In the genomic region with DNA sequence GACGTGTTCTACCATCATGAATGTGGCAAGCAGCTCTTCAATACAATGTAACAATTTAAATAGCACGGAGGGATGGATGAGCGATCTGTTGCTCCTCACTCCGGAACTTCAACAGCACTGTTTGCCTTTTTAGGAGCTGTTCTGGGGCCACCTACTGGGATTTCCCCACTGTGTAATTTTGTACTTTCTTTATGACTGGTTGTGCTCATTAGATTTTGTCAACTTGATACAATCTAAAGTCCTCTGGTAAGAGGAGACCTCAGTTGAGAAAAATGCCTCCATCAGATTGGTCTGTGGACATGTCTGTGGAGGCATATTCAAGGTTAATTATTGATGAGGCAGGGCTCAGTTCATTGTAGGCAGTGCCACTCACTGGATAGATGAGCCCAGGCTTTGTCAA, we compare ENCODE assay signal across 28 mouse cellular contexts. TPM values are rescaled to one million over a fixed set of nuclear protein-coding genes. Genes with fewer than 3 reads are reported as not detected.
DNase-seq lines count a peak whose midpoint lies in the region; ATAC-seq and TF ChIP-seq lines count a peak whose summit lies in the region.
"Had no signal": no experiment of that assay in that cellular context is flagged by ENCODE, and none has a peak within 500 bp of the region (broad histone marks: within the 10 kb centered on the region; RNA-seq: fewer than 3 reads in every experiment).

No protein-coding gene starts in this region.

- no peaks in the 10 kb centered on the region for H3K36me3 ChIP-seq in CH12.LX (replicated peaks in 1 of 2; ENCODE audit: control insufficient read depth in 1 of 2, insufficient read depth in 1 of 2, low read length in 1 of 2)
- H3K36me3 ChIP-seq: embryonic facial prominence, embryonic 10.5 days; embryonic facial prominence, embryonic 12.5 days; forebrain, embryonic 15.5 days had no signal

- TF ChIP-seq EP300 in CH12.LX (IDR thresholded peaks at IDR 0.05; ENCODE audit: low read length) = peak; percentile 99

- H3K27ac ChIP-seq in CH12.LX (ENCODE audit: insufficient read depth, low read depth) = peak overlapping the region; percentile 72
- H3K27ac ChIP-seq: embryonic facial prominence, embryonic 10.5 days; embryonic facial prominence, embryonic 12.5 days; forebrain, embryonic 13.5 days; forebrain, embryonic 15.5 days had no signal

- peaks cover 12% of the 10 kb centered on the region for H3K9me3 ChIP-seq in CH12.LX (replicated peaks; ENCODE audit: low read length)
- H3K9me3 ChIP-seq: embryonic facial prominence, embryonic 10.5 days; embryonic facial prominence, embryonic 12.5 days; forebrain, embryonic 13.5 days; forebrain, embryonic 15.5 days had no signal

- DNase-seq in A20 (ENCODE audit: low read depth, low spot score) (peak; percentile 76), CH12.LX (ENCODE audit: extremely low read depth) (peak; percentile 89)
- peak; percentile 34 for DNase-seq in CD4-positive, CD25-positive, alpha-beta regulatory T cell, adult 2 months (ENCODE audit: low read depth, low spot score)
- DNase-seq in induced T-regulatory cell, adult 2 months (ENCODE audit: low read depth) = peak; percentile 74
- DNase-seq in neural tube, embryonic 10.5 days (ENCODE audit: extremely low spot score, low spot score) = no peak
- DNase-seq in left cerebral cortex, adult 18-20 months (ENCODE audit: low spot score in 2 of 2) = no peak
- no peak for DNase-seq in gastrocnemius, postnatal 10 days
- DNase-seq: adrenal gland, adult 8-10 months; adrenal gland, postnatal 14 days; adrenal gland, postnatal 36 days; cerebellum, adult 11-12 months; cerebellum, adult 2 months; cerebellum, adult 9-10 months; cerebellum, postnatal 10 days; cerebellum, postnatal 25 days; forebrain, postnatal 0 days had no signal

- H3K4me3 ChIP-seq in CH12.LX (replicated peaks in 1 of 3; ENCODE audit: low read depth in 2 of 3, low read length in 2 of 3, poor library complexity in 1 of 3) = no peak overlapping the region
- H3K4me3 ChIP-seq: embryonic facial prominence, embryonic 10.5 days; embryonic facial prominence, embryonic 12.5 days; forebrain, embryonic 13.5 days; forebrain, embryonic 15.5 days had no signal

- no peak for TF ChIP-seq POLR2A in CH12.LX (IDR thresholded peaks at IDR 0.05; ENCODE audit: low read depth, low read length)

- ATAC-seq in megakaryocyte, adult 5-6 weeks (ENCODE audit: poor library complexity, severe bottlenecking) = no peak
- ATAC-seq: forebrain, embryonic 13.5 days; forebrain, embryonic 15.5 days; forebrain, postnatal 0 days had no signal

- in situ Hi-C loops in CH12.LX (cut with MboI; ENCODE audit: low pct_ligation_motif_present, low pct_unique_long_range_greater_than_20kb, low sequenced_read_pairs) = no loop called here

- H3K4me1 ChIP-seq in CH12.LX (ENCODE audit: control insufficient read depth in 1 of 2, insufficient read depth in 2 of 2) = peaks cover 9 to 19% of the 10 kb centered on the region in 2 experiments; a peak in 3 of 4 replicates
- H3K4me1 ChIP-seq: embryonic facial prominence, embryonic 10.5 days; embryonic facial prominence, embryonic 12.5 days; forebrain, embryonic 13.5 days; forebrain, embryonic 15.5 days had no signal

- H3K79me2 ChIP-seq in CH12.LX (replicated peaks; ENCODE audit: control insufficient read depth, extremely low read depth, insufficient read depth, poor library complexity, severe bottlenecking) = no peaks in the 10 kb centered on the region

- no peak; the same call in none of the 2 replicates for TF ChIP-seq RAD21 in CH12.LX (IDR thresholded peaks at IDR 0.05; ENCODE audit: low read depth, low read length)

- peak overlapping the region; percentile 46 for H3K4me2 ChIP-seq in CH12.LX (ENCODE audit: insufficient read depth, low read depth, poor library complexity, severe bottlenecking)
- H3K4me2 ChIP-seq: embryonic facial prominence, embryonic 12.5 days; forebrain, embryonic 13.5 days; forebrain, embryonic 15.5 days had no signal

- no peak overlapping the region for H3K9ac ChIP-seq in CH12.LX (ENCODE audit: insufficient read depth, low read depth)
- H3K9ac ChIP-seq: embryonic facial prominence, embryonic 12.5 days; forebrain, embryonic 13.5 days; forebrain, embryonic 15.5 days; forebrain, postnatal 0 days had no signal

- no peak for TF ChIP-seq CTCF in CH12.LX (conservative IDR thresholded peaks at IDR 0.05 in 1 of 2, IDR thresholded peaks at IDR 0.05 in 1 of 2; ENCODE audit: low read depth in 2 of 2, low read length in 2 of 2)

- dilution Hi-C loops in CH12.LX (cut with MboI; ENCODE audit: extremely low pct_ligation_motif_present, extremely low pct_unique_long_range_greater_than_20kb, low sequenced_read_pairs) = no loop called here

- H3K27me3 ChIP-seq in CH12.LX (replicated peaks) = no peaks in the 10 kb centered on the region
- H3K27me3 ChIP-seq: embryonic facial prominence, embryonic 12.5 days; forebrain, embryonic 13.5 days; forebrain, embryonic 15.5 days had no signal

TF ChIP-seq in CH12.LX, 34 proteins besides CTCF, POLR2A, EP300 and RAD21 (continues in another document):
- no peak for TF ChIP-seq CHD1 (IDR thresholded peaks at IDR 0.05; ENCODE audit: low read depth, low read length)
- peak; percentile 99 for TF ChIP-seq JUN (IDR thresholded peaks at IDR 0.05; ENCODE audit: insufficient read depth, low read depth, low read length)
- no peak for TF ChIP-seq KAT2A (IDR thresholded peaks at IDR 0.05; ENCODE audit: insufficient replicate concordance, low read length)
- no peak for TF ChIP-seq PAX5 (IDR thresholded peaks at IDR 0.05; ENCODE audit: low read length)
- TF ChIP-seq SIN3A (IDR thresholded peaks at IDR 0.05; ENCODE audit: low read length) = no peak
- peak; percentile 33; the same call in 1 of the 2 replicates for TF ChIP-seq MAFK (IDR thresholded peaks at IDR 0.05; ENCODE audit: insufficient replicate concordance, low read length)
- no peak for TF ChIP-seq MXI1 (IDR thresholded peaks at IDR 0.05; ENCODE audit: low read depth, low read length)
- no peak for TF ChIP-seq MYC (IDR thresholded peaks at IDR 0.05; ENCODE audit: low read depth, low read length)
- peak; percentile 100 for TF ChIP-seq JUND (conservative IDR thresholded peaks at IDR 0.05; ENCODE audit: low read depth, low read length)
- TF ChIP-seq HCFC1 (IDR thresholded peaks at IDR 0.05; ENCODE audit: low read depth, low read length) = no peak
- TF ChIP-seq POLR2AphosphoS2 (IDR thresholded peaks at IDR 0.05; ENCODE audit: low read depth, low read length) = no peak
- peak; percentile 68 for TF ChIP-seq TCF12 (IDR thresholded peaks at IDR 0.05; ENCODE audit: low read depth, low read length)
- TF ChIP-seq E2F4 (IDR thresholded peaks at IDR 0.05; ENCODE audit: insufficient replicate concordance, low read depth, low read length) = no peak
- TF ChIP-seq RCOR1 (conservative IDR thresholded peaks at IDR 0.05; ENCODE audit: low read depth, low read length) = peak; percentile 87; the same call in 1 of the 2 replicates
- TF ChIP-seq USF2 (conservative IDR thresholded peaks at IDR 0.05; ENCODE audit: low read depth, low read length) = no peak
- TF ChIP-seq ZC3H11A (IDR thresholded peaks at IDR 0.05; ENCODE audit: low read depth, low read length) = no peak
- no peak for TF ChIP-seq MAX (IDR thresholded peaks at IDR 0.05; ENCODE audit: low read length)
- peak; percentile 71 for TF ChIP-seq ETS1 (conservative IDR thresholded peaks at IDR 0.05; ENCODE audit: low read depth, low read length)
- TF ChIP-seq MEF2A (IDR thresholded peaks at IDR 0.05; ENCODE audit: borderline replicate concordance, low read depth, low read length) = peak; percentile 90
- no peak for TF ChIP-seq USF1 (IDR thresholded peaks at IDR 0.05; ENCODE audit: low read depth, low read length)
- 0 out of 2 replicates have a peak, but pooled peaks have one; percentile 29 for TF ChIP-seq ELF1 (IDR thresholded peaks at IDR 0.05; ENCODE audit: low read depth, low read length)
- no peak for TF ChIP-seq SMC3 (IDR thresholded peaks at IDR 0.05; ENCODE audit: low read depth, low read length)
- TF ChIP-seq IRF4 (IDR thresholded peaks at IDR 0.05; ENCODE audit: low read depth, low read length) = peak; percentile 100
- peak; percentile 76 for TF ChIP-seq CHD2 (IDR thresholded peaks at IDR 0.05; ENCODE audit: low read length)
- TF ChIP-seq ZNF384 (IDR thresholded peaks at IDR 0.05; ENCODE audit: low read depth, low read length) = no peak

RNA-seq across cellular contexts. Expression of gene Wfdc15b, which starts 10.6 kb away (rescaled TPM):
- total RNA-seq in CH12.LX (2012; rRNA removed) (not detected in 2 replicates), CH12.LX (2014; rRNA removed) (not detected in 2 replicates)
- not detected in 2 replicates for polyA plus RNA-seq in CH12.LX (2012; ENCODE audit: insufficient read length, low read depth)
- total RNA-seq in megakaryocyte, adult 5-6 weeks (2015) = not detected in 2 replicates
- not detected in 2 replicates for total RNA-seq in megakaryocyte, adult 5-6 weeks (2017)
- total RNA-seq in left cerebral cortex, adult 18-20 months (2021) = not detected
- total RNA-seq in gastrocnemius, postnatal 10 days (2021) = not detected
- total RNA-seq: adrenal gland, adult 18-20 months; adrenal gland, adult 8-10 months; adrenal gland, postnatal 14 days; adrenal gland, postnatal 36 days; ES-E14; forebrain, postnatal 0 days; MEL had no signal
- polyA plus RNA-seq: C2C12; cerebellum, adult 2 months; cortical plate, adult 2 months; embryonic facial prominence, embryonic 10.5 days; embryonic facial prominence, embryonic 12.5 days; forebrain, embryonic 11.5 days; forebrain, embryonic 13.5 days; forebrain, embryonic 15.5 days; forebrain, postnatal 0 days had no signal

RNA-seq across cellular contexts. Expression of gene Wfdc15a, which starts 11.0 kb away (rescaled TPM):
- total RNA-seq in CH12.LX (2012; rRNA removed) (not detected in 2 replicates), CH12.LX (2014; rRNA removed) (not detected in 2 replicates)
- polyA plus RNA-seq in CH12.LX (2012; ENCODE audit: insufficient read length, low read depth) = not detected in 2 replicates
- total RNA-seq in megakaryocyte, adult 5-6 weeks (2015) = not detected in 2 replicates
- not detected in 2 replicates for total RNA-seq in megakaryocyte, adult 5-6 weeks (2017)
- not detected for total RNA-seq in left cerebral cortex, adult 18-20 months (2021)
- total RNA-seq in gastrocnemius, postnatal 10 days (2021) = not detected
- total RNA-seq: adrenal gland, adult 18-20 months; adrenal gland, adult 8-10 months; adrenal gland, postnatal 14 days; adrenal gland, postnatal 36 days; forebrain, postnatal 0 days; MEL had no signal
- polyA plus RNA-seq: cerebellum, adult 2 months; embryonic facial prominence, embryonic 10.5 days; embryonic facial prominence, embryonic 12.5 days; embryonic facial prominence, embryonic 14.5 days; forebrain, embryonic 11.5 days; forebrain, embryonic 13.5 days; forebrain, embryonic 15.5 days; forebrain, postnatal 0 days had no signal

RNA-seq across cellular contexts. Expression of gene Wfdc12, which starts 20.5 kb away (rescaled TPM):
- total RNA-seq in CH12.LX (2012; rRNA removed) = not detected in 2 replicates
- not detected in 2 replicates for total RNA-seq in CH12.LX (2014; rRNA removed)
- polyA plus RNA-seq in CH12.LX (2012; ENCODE audit: insufficient read length, low read depth) = not detected in 2 replicates
- not detected in 2 replicates for total RNA-seq in megakaryocyte, adult 5-6 weeks (2015)
- not detected in 2 replicates for total RNA-seq in megakaryocyte, adult 5-6 weeks (2017)
- total RNA-seq in left cerebral cortex, adult 18-20 months (2021) = not detected
- total RNA-seq in gastrocnemius, postnatal 10 days (2021) = not detected
- total RNA-seq: ES-E14; forebrain, postnatal 0 days; MEL had no signal
- polyA plus RNA-seq: C2C12; embryonic facial prominence, embryonic 10.5 days; embryonic facial prominence, embryonic 14.5 days; forebrain, embryonic 11.5 days; forebrain, embryonic 13.5 days; forebrain, embryonic 15.5 days; forebrain, postnatal 0 days had no signal

RNA-seq across cellular contexts. Expression of gene Svs2, which starts 27.4 kb away (rescaled TPM):
- not detected in 2 replicates for total RNA-seq in CH12.LX (2012; rRNA removed)
- total RNA-seq in CH12.LX (2014; rRNA removed) = not detected in 2 replicates
- polyA plus RNA-seq in CH12.LX (2012; ENCODE audit: insufficient read length, low read depth) = not detected in 2 replicates
- total RNA-seq in megakaryocyte, adult 5-6 weeks (2015) = not detected in 2 replicates
- total RNA-seq in megakaryocyte, adult 5-6 weeks (2017) = not detected in 2 replicates
- not detected for total RNA-seq in left cerebral cortex, adult 18-20 months (2021)
- total RNA-seq in gastrocnemius, postnatal 10 days (2021) = not detected
- total RNA-seq: adrenal gland, adult 18-20 months; adrenal gland, adult 8-10 months; adrenal gland, postnatal 14 days; adrenal gland, postnatal 36 days; ES-E14; forebrain, postnatal 0 days; MEL had no signal
- polyA plus RNA-seq: C2C12; cerebellum, adult 2 months; cortical plate, adult 2 months; embryonic facial prominence, embryonic 10.5 days; embryonic facial prominence, embryonic 12.5 days; embryonic facial prominence, embryonic 14.5 days; forebrain, embryonic 11.5 days; forebrain, embryonic 13.5 days; forebrain, embryonic 15.5 days; forebrain, postnatal 0 days had no signal

RNA-seq across cellular contexts. Expression of gene Wfdc5, which starts 28.4 kb away (rescaled TPM):
- total RNA-seq in CH12.LX (2012; rRNA removed) (not detected in 2 replicates), CH12.LX (2014; rRNA removed) (not detected in 2 replicates)
- not detected in 2 replicates for polyA plus RNA-seq in CH12.LX (2012; ENCODE audit: insufficient read length, low read depth)
- total RNA-seq in megakaryocyte, adult 5-6 weeks (2015) = not detected in 2 replicates
- not detected in 2 replicates for total RNA-seq in megakaryocyte, adult 5-6 weeks (2017)
- not detected for total RNA-seq in left cerebral cortex, adult 18-20 months (2021)
- total RNA-seq in gastrocnemius, postnatal 10 days (2021) = under 1 TPM; 0.47 to 0.52 TPM
- total RNA-seq: adrenal gland, adult 18-20 months; adrenal gland, adult 8-10 months; adrenal gland, postnatal 14 days; adrenal gland, postnatal 36 days; ES-E14; forebrain, postnatal 0 days; MEL had no signal
- polyA plus RNA-seq: C2C12; cerebellum, adult 2 months; cortical plate, adult 2 months; embryonic facial prominence, embryonic 10.5 days; embryonic facial prominence, embryonic 12.5 days; forebrain, embryonic 11.5 days; forebrain, embryonic 13.5 days; forebrain, embryonic 15.5 days; forebrain, postnatal 0 days had no signal

Comparison
In these comparisons a context has a peak if more than half of its experiments do, and no peak if none do; other contexts are left out.
1. DNase-seq: peak in A20 (single experiment), CD4-positive, CD25-positive, alpha-beta regulatory T cell, adult 2 months (single experiment), CH12.LX (single experiment) and induced T-regulatory cell, adult 2 months (single experiment); none in neural tube, embryonic 10.5 days (single experiment), left cerebral cortex, adult 18-20 months (0 of 2) and gastrocnemius, postnatal 10 days (single experiment).